Mouse (Mus musculus): ENCODE results near the gene Mamstr. TPM values are rescaled to one million over a fixed set of nuclear protein-coding genes. Genes with fewer than 3 reads are reported as not detected.
"Not testable (repeated sequence)": the region's sequence is repeated elsewhere in the genome, so short reads cannot be mapped to it uniquely, and the experiment has no call there.

Mamstr gene
- polyA plus RNA-seq, 1 experiment from 2014 or later: 7.3 TPM

- Histone ChIP-seq H3K9me3 (no peaks in the 10 kb centered on the region), H3K27ac (peak overlapping the region; percentile 86), H3K4me3 (replicated peaks) (peak overlapping the region; percentile 44), H3K9ac (peak overlapping the region; percentile 57), H3K4me1 (replicated peaks) (peaks cover 42% of the 10 kb centered on the region), H3K4me2 (replicated peaks) (peak overlapping the region; percentile 78), H3K36me3 (no peaks in the 10 kb centered on the region), H3K27me3 (replicated peaks) (no peaks in the 10 kb centered on the region)
- 3% methylated on average over 28 of the region's 28 CpGs for WGBS
- peak; percentile 92 for ATAC-seq
Observed at GRCm38 (mm10) chr7:45643441-45644178, 3.8 kb downstream of the Mamstr start.

- peak overlapping the region; percentile 21; the same call in 1 of the 2 replicates for H3K9ac ChIP-seq
- H3K36me3 ChIP-seq: no peaks in the 10 kb centered on the region
- peak; percentile 14 for ATAC-seq
- peak overlapping the region; percentile 44 for H3K4me3 ChIP-seq (replicated peaks)
- H3K27ac ChIP-seq: peak overlapping the region; percentile 84
- no peaks in the 10 kb centered on the region for H3K27me3 ChIP-seq (replicated peaks)
- WGBS: 9% methylated on average over 18 of the region's 18 CpGs
- peaks cover 41% of the 10 kb centered on the region for H3K4me1 ChIP-seq (replicated peaks)
- H3K4me2 ChIP-seq (replicated peaks): peak overlapping the region; percentile 78
- no peaks in the 10 kb centered on the region for H3K9me3 ChIP-seq
Observed at GRCm38 (mm10) chr7:45644183-45644582, 4.4 kb downstream of the Mamstr start.

DNA sequence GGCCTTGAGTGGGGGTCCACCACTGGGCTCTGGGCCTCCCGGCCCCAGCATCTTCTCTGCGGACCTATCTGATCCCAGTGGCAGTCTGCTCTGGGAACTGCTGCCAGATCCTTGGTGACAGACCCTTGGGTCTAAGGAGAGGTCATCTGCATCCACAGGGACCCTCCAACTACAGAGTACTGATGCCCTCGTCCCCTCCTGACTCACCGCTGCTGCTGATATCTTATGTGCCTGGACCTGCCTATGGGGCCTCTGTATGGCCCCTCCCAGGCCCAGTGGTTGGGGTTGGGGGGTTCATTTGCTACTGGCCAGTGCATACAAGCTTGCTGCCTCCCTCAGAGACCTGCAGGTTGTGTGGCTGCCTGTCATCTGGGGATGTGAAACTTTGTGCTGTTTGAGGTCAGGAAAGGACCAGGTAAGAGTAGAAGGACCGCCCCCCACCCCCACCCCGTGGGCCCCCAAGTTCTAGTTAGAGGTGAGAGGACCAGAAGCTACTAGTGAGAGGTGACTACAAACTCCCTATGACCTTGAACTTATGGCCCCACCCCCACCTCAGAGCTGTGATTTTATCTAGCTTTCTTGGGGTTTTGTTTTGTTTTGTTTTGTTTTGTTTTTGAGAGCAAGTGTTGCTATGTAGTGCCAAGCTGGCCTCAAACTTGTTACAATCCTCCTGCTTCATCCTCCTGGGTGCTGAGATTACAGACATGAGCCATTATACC, 5.3 kb downstream of the Mamstr start:
- peak overlapping the region; percentile 84 for H3K27ac ChIP-seq
- peak overlapping the region; percentile 78; the same call in 1 of the 2 replicates for H3K4me2 ChIP-seq (replicated peaks)
- H3K36me3 ChIP-seq: no peaks in the 10 kb centered on the region
- peak overlapping the region; percentile 44 for H3K4me3 ChIP-seq (replicated peaks)
- WGBS: 70% methylated on average over 6 of the region's 6 CpGs
- H3K27me3 ChIP-seq (replicated peaks): no peaks in the 10 kb centered on the region
- H3K9ac ChIP-seq: peak overlapping the region; percentile 21; the same call in 1 of the 2 replicates
- ATAC-seq: no peak
- H3K9me3 ChIP-seq: no peaks in the 10 kb centered on the region
- H3K4me1 ChIP-seq (replicated peaks): peaks cover 35% of the 10 kb centered on the region

DNA sequence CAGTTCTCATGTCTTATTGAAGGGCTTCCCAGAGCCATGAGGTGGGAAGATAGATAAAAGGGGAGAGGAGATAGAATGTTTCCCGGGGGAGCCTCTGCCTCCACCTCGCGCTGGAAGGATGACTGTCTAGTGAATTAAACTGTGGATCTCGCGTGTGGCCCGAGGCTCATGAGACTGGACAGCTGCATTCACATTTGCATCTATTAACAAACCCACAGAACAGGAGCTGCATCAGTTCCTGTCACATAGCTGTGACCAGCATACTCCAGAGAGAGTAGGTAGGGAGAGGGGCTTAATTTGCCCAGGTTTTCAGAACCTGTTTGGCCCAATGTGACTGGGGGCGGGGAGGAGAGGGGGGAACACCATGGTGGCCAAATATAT, 5.8 kb downstream of the Mamstr start:
- no peaks in the 10 kb centered on the region for H3K27me3 ChIP-seq (replicated peaks)
- H3K9ac ChIP-seq: no peak overlapping the region
- no peak overlapping the region for H3K4me3 ChIP-seq (replicated peaks)
- no peaks in the 10 kb centered on the region for H3K36me3 ChIP-seq
- peaks cover 31% of the 10 kb centered on the region for H3K4me1 ChIP-seq (replicated peaks)
- H3K27ac ChIP-seq: no peak overlapping the region
- WGBS: 85% methylated on average over 7 of the region's 7 CpGs
- H3K4me2 ChIP-seq (replicated peaks): no peak overlapping the region
- H3K9me3 ChIP-seq: no peaks in the 10 kb centered on the region
- no peak for ATAC-seq

GRCm38 (mm10) chr7:45646671-45647070, 6.9 kb downstream of the Mamstr start:
- no peak overlapping the region for H3K4me3 ChIP-seq (replicated peaks)
- no peaks in the 10 kb centered on the region for H3K27me3 ChIP-seq (replicated peaks)
- H3K36me3 ChIP-seq: no peaks in the 10 kb centered on the region
- no peak for ATAC-seq
- 82% methylated on average over 4 of the region's 4 CpGs for WGBS
- H3K4me1 ChIP-seq (replicated peaks): peaks cover 21% of the 10 kb centered on the region
- H3K9ac ChIP-seq: no peak overlapping the region
- no peak overlapping the region for H3K27ac ChIP-seq
- no peaks in the 10 kb centered on the region for H3K9me3 ChIP-seq
- no peak overlapping the region for H3K4me2 ChIP-seq (replicated peaks)

DNA sequence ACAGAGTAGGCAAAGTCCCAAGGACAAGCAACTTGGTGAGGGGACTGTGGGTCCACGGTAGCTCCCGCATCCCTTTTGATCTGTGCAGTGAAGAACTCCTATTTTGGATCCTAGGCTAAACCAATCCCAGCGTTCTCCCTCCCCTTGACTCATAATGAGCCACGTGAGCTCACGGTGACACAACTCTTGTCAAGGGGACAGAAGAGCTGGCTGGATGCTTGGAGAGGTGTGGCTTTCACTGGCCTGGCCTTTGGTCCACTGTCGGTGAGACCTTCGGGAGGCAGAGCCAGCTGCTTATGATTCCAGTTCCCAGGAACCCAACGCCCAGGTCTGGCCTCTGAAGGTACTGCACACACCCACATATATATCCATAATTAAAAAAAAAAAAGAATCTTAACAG, 9.6 kb downstream of the Mamstr start:
- Histone ChIP-seq H3K4me3 (replicated peaks) (no peak overlapping the region), H3K27ac (no peak overlapping the region), H3K9ac (no peak overlapping the region), H3K4me1 (replicated peaks) (peaks cover 10% of the 10 kb centered on the region; the same call in 1 of the 2 replicates), H3K36me3 (no peaks in the 10 kb centered on the region), H3K9me3 (no peaks in the 10 kb centered on the region), H3K4me2 (replicated peaks) (no peak overlapping the region), H3K27me3 (replicated peaks) (no peaks in the 10 kb centered on the region)
- WGBS: 70% methylated on average over 8 of the region's 8 CpGs
- ATAC-seq: no peak

DNA sequence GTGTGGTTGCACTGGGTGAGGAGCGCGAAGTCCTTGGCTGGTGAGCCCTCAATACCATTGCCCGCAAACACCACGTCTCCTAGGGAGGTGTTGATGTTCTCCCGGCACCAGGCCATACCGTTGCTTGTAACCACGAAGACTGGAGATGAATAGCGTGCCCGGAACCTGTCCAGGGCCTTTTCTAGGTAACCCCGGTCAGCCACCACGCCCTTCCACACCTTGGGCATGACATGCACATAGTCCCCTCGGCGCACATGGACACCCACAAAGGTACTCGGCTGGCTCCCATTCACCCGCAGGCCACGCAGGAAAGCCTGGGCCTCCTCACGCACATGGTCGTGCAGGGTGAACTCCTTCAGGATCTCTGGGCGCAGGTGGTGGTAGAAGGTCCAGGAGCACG, 10.7 kb downstream of the Mamstr start:
- not testable (repeated sequence) for H3K9ac ChIP-seq; ATAC-seq; H3K4me3 ChIP-seq (replicated peaks); H3K27ac ChIP-seq; H3K4me1 ChIP-seq (replicated peaks); H3K9me3 ChIP-seq; H3K36me3 ChIP-seq; H3K27me3 ChIP-seq (replicated peaks); H3K4me2 ChIP-seq (replicated peaks)
- WGBS: 94% methylated on average over 20 of the region's 20 CpGs

GRCm38 (mm10) chr7:45654424-45655047, 14.8 kb downstream of the Mamstr start:
- H3K4me2 ChIP-seq (replicated peaks): peak overlapping the region; percentile 50
- 0 out of 2 replicates have a peak overlapping the region, but pooled peaks have one; percentile 2 for H3K4me3 ChIP-seq (replicated peaks)
- WGBS: 34% methylated on average over 17 of the region's 17 CpGs
- H3K27ac ChIP-seq: no peak overlapping the region
- no peaks in the 10 kb centered on the region for H3K9me3 ChIP-seq
- no peaks in the 10 kb centered on the region for H3K36me3 ChIP-seq
- no peak overlapping the region for H3K9ac ChIP-seq
- H3K27me3 ChIP-seq (replicated peaks): no peaks in the 10 kb centered on the region
- 0 out of 2 replicates have a peak, but pooled peaks cover 8% of the 10 kb centered on the region for H3K4me1 ChIP-seq (replicated peaks)
- peak; percentile 82 for ATAC-seq

GRCm38 (mm10) chr7:45660746-45661478, 21.1 kb downstream of the Mamstr start:
- Histone ChIP-seq H3K9ac (no peak overlapping the region), H3K27ac (no peak overlapping the region), H3K4me2 (replicated peaks) (no peak overlapping the region), H3K27me3 (replicated peaks) (no peaks in the 10 kb centered on the region; the same call in 1 of the 2 replicates), H3K36me3 (no peaks in the 10 kb centered on the region), H3K9me3 (no peaks in the 10 kb centered on the region), H3K4me3 (replicated peaks) (no peak overlapping the region), H3K4me1 (replicated peaks) (peaks cover 18% of the 10 kb centered on the region)
- 83% methylated on average over 11 of the region's 11 CpGs for WGBS
- ATAC-seq: no peak

- H3K4me1 ChIP-seq (replicated peaks): peaks cover 21% of the 10 kb centered on the region
- H3K27ac ChIP-seq; H3K4me3 ChIP-seq (replicated peaks); H3K9me3 ChIP-seq; H3K27me3 ChIP-seq (replicated peaks); H3K36me3 ChIP-seq; ATAC-seq; H3K9ac ChIP-seq; H3K4me2 ChIP-seq (replicated peaks): not testable (repeated sequence)
- WGBS: 87% methylated on average over 6 of the region's 6 CpGs
Observed at GRCm38 (mm10) chr7:45661702-45662101, 21.9 kb downstream of the Mamstr start.

GRCm38 (mm10) chr7:45665303-45666138, 25.7 kb downstream of the Mamstr start:
- peak overlapping the region; percentile 33 for H3K4me2 ChIP-seq (replicated peaks)
- H3K36me3 ChIP-seq: no peaks in the 10 kb centered on the region
- ATAC-seq: peak; percentile 49; the same call in 1 of the 2 replicates
- peak overlapping the region; percentile 18 for H3K4me3 ChIP-seq (replicated peaks)
- H3K9me3 ChIP-seq: no peaks in the 10 kb centered on the region
- H3K4me1 ChIP-seq (replicated peaks): peaks cover 23% of the 10 kb centered on the region
- 39% methylated on average over 13 of the region's 13 CpGs for WGBS
- no peaks in the 10 kb centered on the region; the same call in 1 of the 2 replicates for H3K27me3 ChIP-seq (replicated peaks)
- H3K27ac ChIP-seq: 0 out of 2 replicates have a peak overlapping the region, but pooled peaks have one; percentile 11
- H3K9ac ChIP-seq: peak overlapping the region; percentile 23; the same call in 1 of the 2 replicates

Measured in intestine, embryonic 15.5 days (tissue).